Mouse (Mus musculus) erythroid progenitor cell, adult 5-6 weeks (primary cell): ENCODE measurements around the gene Tmem30c. TPM values are rescaled to one million over a fixed set of nuclear protein-coding genes. Genes with fewer than 3 reads are reported as not detected.
A peak's percentile ranks its signal among the peaks of the same experiment; 100 is the strongest.
"Not testable (repeated sequence)": the region's sequence is repeated elsewhere in the genome, so short reads cannot be mapped to it uniquely, and the experiment has no call there.

Experiments
- ATAC-seq: replicated peaks from 2 replicates; pipeline ENCODE4 v1.8.0; 2016; ENCODE audit warnings: moderate number of reproducible peaks, mild to moderate bottlenecking, moderate TSS enrichment, inconsistent platforms; ENCODE audit not compliant: poor library complexity, low FRiP score, severe bottlenecking
- total RNA-seq, 2 experiments: library from RNA; stranded (forward) in 1 of 2; stranded (reverse) in 1 of 2; fragments of 150-400 nt in 1 of 2; fragments of 186-747, 209-891 nt in 1 of 2; gene quantifications; 2 replicates each; pipeline versions ENCODE4 v1.2.3 to v1.2.4; 2015 to 2017; ENCODE audit warnings: low replicate concordance in 2 of 2

Gene Tmem30c
- total RNA-seq, 2 experiments from 2014 or later: not detected

GRCm38 (mm10) chr16:57243205-57243857 is 49.3 kb downstream of the Tmem30c start:
- ATAC-seq: no peak

GRCm38 (mm10) chr16:57242857-57243204 is 49.8 kb downstream of the Tmem30c start:
- ATAC-seq: no peak

- ATAC-seq: no peak
These were observed 56.7 kb downstream of the Tmem30c start for GRCm38 (mm10) chr16:57235871-57236510.

- ATAC-seq: not testable (repeated sequence)
These were observed 60.7 kb downstream of the Tmem30c start for GRCm38 (mm10) chr16:57231937-57232310.

GRCm38 (mm10) chr16:57231089-57231936 is 61.4 kb downstream of the Tmem30c start, which contains the start of gene Tbc1d23:
Gene Tbc1d23, minus strand, starts transcription at chr16:57231504.
- peak; percentile 99 for ATAC-seq

- no peak for ATAC-seq
These were observed 66.2 kb downstream of the Tmem30c start for GRCm38 (mm10) chr16:57226444-57226843.

GRCm38 (mm10) chr16:57220361-57220760 is 72.3 kb downstream of the Tmem30c start:
- ATAC-seq: no peak

Other genes starting within 250 kb of the Tmem30c start
- not detected in 2 replicates for gene Tmem45a2, start 221.5 kb downstream of the Tmem30c start, total RNA-seq (2015; ENCODE audit: low replicate concordance)
- gene Tmem45a2, start 221.5 kb downstream of the Tmem30c start, total RNA-seq (2017; ENCODE audit: low replicate concordance): not detected in 2 replicates
- gene Tomm70a, start 171.2 kb downstream of the Tmem30c start, total RNA-seq (2015; ENCODE audit: low replicate concordance): 16.8 and 21.3 TPM in 2 replicates
- 11.4 and 18.1 TPM in 2 replicates for gene Tomm70a, start 171.2 kb downstream of the Tmem30c start, total RNA-seq (2017; ENCODE audit: low replicate concordance)
- 10.8 and 14.7 TPM in 2 replicates for gene Nit2, start 125.5 kb downstream of the Tmem30c start, total RNA-seq (2015; ENCODE audit: low replicate concordance)
- 0.39 TPM in 1 of 2 replicates, not detected in the other for gene Nit2, start 125.5 kb downstream of the Tmem30c start, total RNA-seq (2017; ENCODE audit: low replicate concordance)
- gene Tbc1d23, start 61.4 kb downstream of the Tmem30c start, total RNA-seq (2015; ENCODE audit: low replicate concordance): 19.1 and 19.7 TPM in 2 replicates
- 7.6 and 15.9 TPM in 2 replicates for gene Tbc1d23, start 61.4 kb downstream of the Tmem30c start, total RNA-seq (2017; ENCODE audit: low replicate concordance)
- 13.4 and 20.2 TPM in 2 replicates for gene Filip1l, start 60.2 kb upstream of the Tmem30c start, total RNA-seq (2015; ENCODE audit: low replicate concordance)
- gene Filip1l, start 60.2 kb upstream of the Tmem30c start, total RNA-seq (2017; ENCODE audit: low replicate concordance): 6.1 and 10.1 TPM in 2 replicates